Mouse (Mus musculus): ENCODE measurements around the gene Slc35f3.

The Slc35f3 gene

GRCm38 (mm10) chr8:126326136-126326535 is 27.8 kb downstream of the Slc35f3 start:
- in situ Hi-C loops (cut with MboI; ENCODE audit: unreplicated experiment in 2 of 2) = no loop called here

GRCm38 (mm10) chr8:126326731-126327130 is 28.4 kb downstream of the Slc35f3 start:
- in situ Hi-C loops (cut with MboI; ENCODE audit: unreplicated experiment in 2 of 2) = no loop called here

- in situ Hi-C loops (cut with MboI; ENCODE audit: unreplicated experiment in 2 of 2) = no loop called here
Observed at GRCm38 (mm10) chr8:126327786-126328185, 29.4 kb downstream of the Slc35f3 start.

- in situ Hi-C loops (cut with MboI; ENCODE audit: unreplicated experiment in 2 of 2) = no loop called here
Observed at GRCm38 (mm10) chr8:126338864-126339263, 40.5 kb downstream of the Slc35f3 start.

GRCm38 (mm10) chr8:126339357-126339756 is 41.0 kb downstream of the Slc35f3 start:
- in situ Hi-C loops (cut with MboI; ENCODE audit: unreplicated experiment in 2 of 2) = no loop called here

- in situ Hi-C loops (cut with MboI; ENCODE audit: unreplicated experiment in 2 of 2) = no loop called here
Observed at GRCm38 (mm10) chr8:126341200-126341599, 42.8 kb downstream of the Slc35f3 start.

- in situ Hi-C loops (cut with MboI; ENCODE audit: unreplicated experiment in 2 of 2) = no loop called here
Observed at GRCm38 (mm10) chr8:126343427-126343826, 45.1 kb downstream of the Slc35f3 start.

GRCm38 (mm10) chr8:126345100-126345499 is 46.7 kb downstream of the Slc35f3 start:
- in situ Hi-C loops (cut with MboI; ENCODE audit: unreplicated experiment in 2 of 2) = no loop called here

- in situ Hi-C loops (cut with MboI; ENCODE audit: unreplicated experiment in 2 of 2) = no loop called here
Observed at GRCm38 (mm10) chr8:126353259-126353658, 54.9 kb downstream of the Slc35f3 start.

GRCm38 (mm10) chr8:126357946-126358345 is 59.6 kb downstream of the Slc35f3 start:
- in situ Hi-C loops (cut with MboI; ENCODE audit: unreplicated experiment in 2 of 2) = no loop called here

- in situ Hi-C loops (cut with MboI; ENCODE audit: unreplicated experiment in 2 of 2) = no loop called here
Observed at GRCm38 (mm10) chr8:126359296-126359695, 60.9 kb downstream of the Slc35f3 start.

- in situ Hi-C loops (cut with MboI; ENCODE audit: unreplicated experiment in 2 of 2) = no loop called here
Observed at GRCm38 (mm10) chr8:126360106-126360505, 61.7 kb downstream of the Slc35f3 start.

GRCm38 (mm10) chr8:126360701-126361100 is 62.3 kb downstream of the Slc35f3 start:
- in situ Hi-C loops (cut with MboI; ENCODE audit: unreplicated experiment in 2 of 2) = no loop called here

- in situ Hi-C loops (cut with MboI; ENCODE audit: unreplicated experiment in 2 of 2) = no loop called here
Observed at GRCm38 (mm10) chr8:126366251-126366650, 67.9 kb downstream of the Slc35f3 start.

- in situ Hi-C loops (cut with MboI; ENCODE audit: unreplicated experiment in 2 of 2) = no loop called here
Observed at GRCm38 (mm10) chr8:126368349-126369054, 70.1 kb downstream of the Slc35f3 start.

GRCm38 (mm10) chr8:126371871-126372270 is 73.5 kb downstream of the Slc35f3 start:
- in situ Hi-C loops (cut with MboI; ENCODE audit: unreplicated experiment in 2 of 2) = no loop called here

GRCm38 (mm10) chr8:126379580-126379979 is 81.2 kb downstream of the Slc35f3 start:
- in situ Hi-C loops (cut with MboI; ENCODE audit: unreplicated experiment in 2 of 2) = loop anchor here in 1 of 2 experiments (25.0 kb wide), 1 partner anchor 1192 kb away; no protein-coding TSS in a partner anchor

GRCm38 (mm10) chr8:126380141-126380540 is 81.8 kb downstream of the Slc35f3 start:
- in situ Hi-C loops (cut with MboI; ENCODE audit: unreplicated experiment in 2 of 2) = loop anchor here in 1 of 2 experiments (25.0 kb wide), 1 partner anchor 1193 kb away; no protein-coding TSS in a partner anchor

- in situ Hi-C loops (cut with MboI; ENCODE audit: unreplicated experiment in 2 of 2) = loop anchor here in 1 of 2 experiments (25.0 kb wide), 1 partner anchor 1194 kb away; no protein-coding TSS in a partner anchor
Observed at GRCm38 (mm10) chr8:126381299-126381698, 82.9 kb downstream of the Slc35f3 start.

- in situ Hi-C loops (cut with MboI; ENCODE audit: unreplicated experiment in 2 of 2) = loop anchor here in 1 of 2 experiments (25.0 kb wide), 1 partner anchor 1195 kb away; no protein-coding TSS in a partner anchor
Observed at GRCm38 (mm10) chr8:126382216-126382615, 83.9 kb downstream of the Slc35f3 start.

- in situ Hi-C loops (cut with MboI; ENCODE audit: unreplicated experiment in 2 of 2) = loop anchor here in 1 of 2 experiments (25.0 kb wide), 1 partner anchor 1195 kb away; no protein-coding TSS in a partner anchor
Observed at GRCm38 (mm10) chr8:126382749-126383148, 84.4 kb downstream of the Slc35f3 start.

- in situ Hi-C loops (cut with MboI; ENCODE audit: unreplicated experiment in 2 of 2) = loop anchor here in 1 of 2 experiments (25.0 kb wide), 1 partner anchor 1200 kb away; no protein-coding TSS in a partner anchor
Observed at GRCm38 (mm10) chr8:126387566-126387965, 89.2 kb downstream of the Slc35f3 start.
